In genomic region chr3:152305080-152305479, GRCm38 (mm10) we compare ENCODE assay signal across 12 mouse cellular contexts. TPM values are rescaled to one million over a fixed set of nuclear protein-coding genes. Genes with fewer than 3 reads are reported as not detected.
DNase-seq lines count a peak whose midpoint lies in the region; ATAC-seq lines count a peak whose summit lies in the region.
"Had no signal": no experiment of that assay in that cellular context is flagged by ENCODE, and none has a peak within 500 bp of the region (broad histone marks: within the 10 kb centered on the region; RNA-seq: fewer than 3 reads in every experiment).

No protein-coding gene starts in this region.

- H3K9me3 ChIP-seq in embryonic facial prominence, embryonic 14.5 days (ENCODE audit: control insufficient read depth, low read length), result no peaks in the 10 kb centered on the region
- H3K9me3 ChIP-seq in embryonic facial prominence, embryonic 10.5 days, result no peaks in the 10 kb centered on the region
- H3K9me3 ChIP-seq in limb, embryonic 13.5 days, result no peaks in the 10 kb centered on the region
- H3K9me3 ChIP-seq: liver, embryonic 12.5 days had no signal

- H3K4me3 ChIP-seq in embryonic facial prominence, embryonic 14.5 days (ENCODE audit: low read depth, low read length), result no peak overlapping the region
- H3K4me3 ChIP-seq in embryonic facial prominence, embryonic 10.5 days, result no peak overlapping the region
- no peak overlapping the region for H3K4me3 ChIP-seq in limb, embryonic 13.5 days
- H3K4me3 ChIP-seq: liver, embryonic 12.5 days had no signal

- no peak overlapping the region for H3K9ac ChIP-seq in embryonic facial prominence, embryonic 14.5 days (ENCODE audit: low read depth, low read length)
- no peak overlapping the region for H3K9ac ChIP-seq in limb, embryonic 13.5 days
- H3K9ac ChIP-seq: liver, embryonic 12.5 days had no signal

- no peak for ATAC-seq in embryonic facial prominence, embryonic 14.5 days (ENCODE audit: low read depth)
- no peak for ATAC-seq in limb, embryonic 13.5 days (ENCODE audit: low FRiP score, low read depth)
- no peak for ATAC-seq in erythroid progenitor cell, adult 5-6 weeks (replicated peaks; ENCODE audit: low FRiP score, poor library complexity, severe bottlenecking)
- ATAC-seq: forebrain, embryonic 14.5 days; inflammation-experienced regulatory T-cells, adult 6 months; liver, embryonic 12.5 days had no signal

- H3K36me3 ChIP-seq in embryonic facial prominence, embryonic 14.5 days (ENCODE audit: control insufficient read depth, insufficient read depth, low read length), result peaks cover 23% of the 10 kb centered on the region; the same call in 1 of the 2 replicates
- peaks cover 63% of the 10 kb centered on the region for H3K36me3 ChIP-seq in embryonic facial prominence, embryonic 10.5 days (replicated peaks)
- peaks cover 42% of the 10 kb centered on the region for H3K36me3 ChIP-seq in limb, embryonic 13.5 days

- no peak for DNase-seq in embryonic facial prominence, embryonic 14.5 days (ENCODE audit: low spot score)
- no peak for DNase-seq in embryonic facial prominence, embryonic 10.5 days (ENCODE audit: low spot score)
- DNase-seq in ovary, postnatal 36 days (ENCODE audit: low spot score), result peak; percentile 8
- no peak for DNase-seq in ovary, postnatal 14 days (ENCODE audit: low spot score)
- DNase-seq in embryo, embryonic 9.5 days (ENCODE audit: extremely low spot score), result no peak
- DNase-seq in right cerebral cortex, postnatal 25 days, result no peak
- DNase-seq: adrenal gland, postnatal 14 days had no signal

- WGBS in embryonic facial prominence, embryonic 14.5 days, result 82% methylated on average over 8 of the region's 8 CpGs
- WGBS in embryonic facial prominence, embryonic 10.5 days, result 88% methylated on average over 8 of the region's 8 CpGs
- 77% methylated on average over 8 of the region's 8 CpGs for WGBS in limb, embryonic 13.5 days

- no peaks in the 10 kb centered on the region for H3K4me1 ChIP-seq in embryonic facial prominence, embryonic 14.5 days (ENCODE audit: control insufficient read depth, insufficient read depth, low read length)
- H3K4me1 ChIP-seq in embryonic facial prominence, embryonic 10.5 days, result peaks cover 22% of the 10 kb centered on the region
- H3K4me1 ChIP-seq in limb, embryonic 13.5 days, result peaks cover 20% of the 10 kb centered on the region

- peak overlapping the region; percentile 52; the same call in 1 of the 2 replicates for H3K27ac ChIP-seq in embryonic facial prominence, embryonic 14.5 days (replicated peaks; ENCODE audit: low read depth, low read length)
- H3K27ac ChIP-seq in embryonic facial prominence, embryonic 10.5 days (replicated peaks), result no peak overlapping the region
- peak overlapping the region; percentile 52; the same call in 1 of the 2 replicates for H3K27ac ChIP-seq in limb, embryonic 13.5 days

- no peaks in the 10 kb centered on the region for H3K27me3 ChIP-seq in embryonic facial prominence, embryonic 14.5 days (replicated peaks; ENCODE audit: control insufficient read depth, insufficient read depth, low read length)
- H3K27me3 ChIP-seq in embryonic facial prominence, embryonic 10.5 days (replicated peaks; ENCODE audit: low read depth, poor library complexity, severe bottlenecking), result no peaks in the 10 kb centered on the region
- H3K27me3 ChIP-seq in limb, embryonic 13.5 days, result no peaks in the 10 kb centered on the region
- H3K27me3 ChIP-seq: liver, embryonic 12.5 days had no signal

- H3K4me2 ChIP-seq in embryonic facial prominence, embryonic 14.5 days (ENCODE audit: low read depth, low read length), result no peak overlapping the region
- no peak overlapping the region for H3K4me2 ChIP-seq in limb, embryonic 13.5 days (replicated peaks)
- H3K4me2 ChIP-seq: liver, embryonic 12.5 days had no signal

RNA-seq across cellular contexts. Expression of gene Miga1, which starts 35.1 kb away (rescaled TPM):
- polyA plus RNA-seq in embryonic facial prominence, embryonic 14.5 days (2014; fragmentation: Nextera tagmentation; extraction: Ambion mirVana), result 17.3 and 18.5 TPM in 2 replicates
- 18.7 and 19.1 TPM in 2 replicates for polyA plus RNA-seq in embryonic facial prominence, embryonic 10.5 days (2016; fragmentation: Nextera tagmentation; extraction: Ambion mirVana)
- polyA plus RNA-seq in limb, embryonic 13.5 days (2015; fragmentation: Nextera tagmentation; extraction: Ambion mirVana), result 19.0 and 21.9 TPM in 2 replicates
- 2.1 and 6.5 TPM in 2 replicates for total RNA-seq in erythroid progenitor cell, adult 5-6 weeks (2015; ENCODE audit: low replicate concordance)
- 2.3 and 3.3 TPM in 2 replicates for total RNA-seq in erythroid progenitor cell, adult 5-6 weeks (2017; ENCODE audit: low replicate concordance)

RNA-seq across cellular contexts. Expression of gene Nexn, which starts 38.9 kb away (rescaled TPM):
- 30.8 and 42.0 TPM in 2 replicates for polyA plus RNA-seq in embryonic facial prominence, embryonic 14.5 days (2014; fragmentation: Nextera tagmentation; extraction: Ambion mirVana)
- 3.9 and 5.7 TPM in 2 replicates for polyA plus RNA-seq in embryonic facial prominence, embryonic 10.5 days (2016; fragmentation: Nextera tagmentation; extraction: Ambion mirVana)
- 26.0 and 27.9 TPM in 2 replicates for polyA plus RNA-seq in limb, embryonic 13.5 days (2015; fragmentation: Nextera tagmentation; extraction: Ambion mirVana)
- not detected in 2 replicates for total RNA-seq in erythroid progenitor cell, adult 5-6 weeks (2015; ENCODE audit: low replicate concordance)
- not detected in 2 replicates for total RNA-seq in erythroid progenitor cell, adult 5-6 weeks (2017; ENCODE audit: low replicate concordance)

RNA-seq across cellular contexts. Expression of gene Usp33, which starts 41.2 kb away (rescaled TPM):
- 46.2 and 46.8 TPM in 2 replicates for polyA plus RNA-seq in embryonic facial prominence, embryonic 14.5 days (2014; fragmentation: Nextera tagmentation; extraction: Ambion mirVana)
- 52.9 and 53.9 TPM in 2 replicates for polyA plus RNA-seq in embryonic facial prominence, embryonic 10.5 days (2016; fragmentation: Nextera tagmentation; extraction: Ambion mirVana)
- 44.1 and 50.6 TPM in 2 replicates for polyA plus RNA-seq in limb, embryonic 13.5 days (2015; fragmentation: Nextera tagmentation; extraction: Ambion mirVana)
- total RNA-seq in erythroid progenitor cell, adult 5-6 weeks (2015; ENCODE audit: low replicate concordance), result 56.6 and 66.7 TPM in 2 replicates
- 82.3 and 102 TPM in 2 replicates for total RNA-seq in erythroid progenitor cell, adult 5-6 weeks (2017; ENCODE audit: low replicate concordance)
